Mouse (Mus musculus): ENCODE results near the gene Phka2. TPM values are rescaled to one million over a fixed set of nuclear protein-coding genes. Genes with fewer than 3 reads are reported as not detected.

The Phka2 gene
- polyA plus RNA-seq, 1 experiment from 2014 or later: 11.1 TPM

DNA sequence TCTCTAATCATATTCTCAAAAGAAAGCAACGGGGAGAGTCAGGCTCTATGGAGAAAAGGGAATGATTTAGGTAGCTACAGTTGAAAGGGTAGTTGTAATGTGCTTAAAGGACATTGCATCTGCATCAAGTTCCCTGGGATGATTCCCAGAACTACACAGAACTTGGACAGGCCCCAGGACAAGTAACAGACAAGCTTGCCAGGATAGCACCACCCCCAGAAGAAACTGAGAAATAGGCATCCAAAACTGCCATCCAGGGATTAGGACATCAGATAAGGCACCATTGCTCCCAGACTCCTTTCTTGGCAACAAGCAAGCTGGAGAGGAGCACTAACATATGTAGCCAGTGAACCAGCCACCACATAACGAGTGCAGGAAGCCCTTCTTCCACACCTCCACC, 40.8 kb downstream of the Phka2 start:
- Histone ChIP-seq H3K9me3 (no peaks in the 10 kb centered on the region), H3K27ac (no peak overlapping the region), H3K36me3 (replicated peaks) (no peaks in the 10 kb centered on the region), H3K4me2 (no peak overlapping the region), H3K9ac (no peak overlapping the region), H3K4me1 (no peaks in the 10 kb centered on the region), H3K27me3 (replicated peaks) (no peaks in the 10 kb centered on the region), H3K4me3 (no peak overlapping the region)
- 64% methylated on average over 2 of the region's 2 CpGs for WGBS
- ATAC-seq (replicated peaks): no peak

DNA sequence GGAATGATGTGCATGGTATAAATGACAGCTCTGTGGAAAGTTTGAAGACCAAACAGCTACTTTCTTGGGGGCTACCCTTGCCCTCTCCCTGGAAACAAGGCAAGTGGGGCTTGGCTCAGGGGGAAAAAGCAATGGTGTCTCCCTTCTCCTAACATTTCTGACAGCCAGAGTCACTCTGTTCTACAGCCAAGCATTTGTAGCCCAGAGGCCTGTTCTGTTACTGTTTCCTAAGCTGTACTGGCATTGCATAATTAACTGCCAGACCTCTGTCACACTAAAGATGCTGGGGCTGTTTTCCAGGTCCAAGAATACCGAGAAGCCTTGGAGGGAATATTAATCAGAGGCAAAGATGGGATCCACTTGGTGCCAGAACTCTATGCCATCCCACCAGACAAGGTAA, 46.9 kb downstream of the Phka2 start:
- Histone ChIP-seq H3K9ac (no peak overlapping the region), H3K27ac (no peak overlapping the region), H3K4me1 (no peaks in the 10 kb centered on the region), H3K27me3 (replicated peaks) (peaks cover 5% of the 10 kb centered on the region), H3K4me2 (no peak overlapping the region), H3K36me3 (replicated peaks) (no peaks in the 10 kb centered on the region), H3K4me3 (no peak overlapping the region), H3K9me3 (no peaks in the 10 kb centered on the region)
- ATAC-seq (replicated peaks): no peak
- WGBS: 77% methylated on average over 1 of the region's 1 CpGs

DNA sequence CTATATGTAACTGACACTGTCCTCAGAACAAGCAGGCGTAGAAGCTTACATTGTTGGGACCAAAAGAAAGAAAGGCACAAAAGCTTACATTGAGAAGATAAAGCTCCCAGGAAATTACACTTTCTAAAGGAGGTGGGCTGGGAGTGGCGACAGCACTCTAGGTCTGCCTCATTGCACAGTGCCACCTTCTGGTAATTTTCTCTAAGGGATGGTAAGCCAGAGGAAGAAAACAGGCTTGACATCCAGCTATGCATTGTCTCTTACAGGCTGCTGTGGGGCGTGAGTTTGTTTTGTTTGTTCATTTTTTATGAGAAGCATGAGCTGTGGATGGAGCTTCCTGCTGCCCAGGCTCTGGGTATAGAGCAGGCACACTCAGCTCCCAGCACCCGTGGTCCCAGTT, 50.1 kb downstream of the Phka2 start:
- 62% methylated on average over 4 of the region's 4 CpGs for WGBS
- Histone ChIP-seq H3K36me3 (replicated peaks) (no peaks in the 10 kb centered on the region), H3K9me3 (no peaks in the 10 kb centered on the region), H3K4me3 (no peak overlapping the region), H3K27me3 (replicated peaks) (peaks cover 5% of the 10 kb centered on the region), H3K4me2 (no peak overlapping the region), H3K9ac (no peak overlapping the region), H3K4me1 (no peaks in the 10 kb centered on the region), H3K27ac (no peak overlapping the region)
- ATAC-seq (replicated peaks): no peak

DNA sequence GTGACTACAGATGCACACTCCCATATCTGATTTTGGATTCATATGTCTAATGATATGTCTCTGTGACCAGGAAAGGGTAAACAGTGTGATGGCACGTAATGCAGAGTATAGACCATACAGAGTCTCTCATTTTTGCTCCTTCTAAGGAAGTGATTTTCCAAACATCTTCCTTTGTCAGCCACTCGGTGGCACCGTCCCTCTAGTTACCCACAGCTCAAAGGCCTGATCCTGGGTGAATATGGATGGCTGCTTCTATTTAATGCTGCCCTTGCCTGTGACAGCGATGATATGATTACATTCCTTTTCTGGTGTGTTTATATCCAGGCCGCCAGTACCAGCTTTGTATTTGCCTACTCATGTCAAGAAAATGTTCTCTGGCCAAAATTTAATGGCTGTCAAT, 81.6 kb downstream of the Phka2 start:
- Histone ChIP-seq H3K27ac (no peak overlapping the region), H3K4me1 (no peaks in the 10 kb centered on the region), H3K4me3 (no peak overlapping the region), H3K9me3 (no peaks in the 10 kb centered on the region), H3K27me3 (replicated peaks) (peaks cover 4% of the 10 kb centered on the region; the same call in 1 of the 2 replicates), H3K9ac (no peak overlapping the region), H3K36me3 (replicated peaks) (no peaks in the 10 kb centered on the region), H3K4me2 (no peak overlapping the region)
- 63% methylated on average over 5 of the region's 5 CpGs for WGBS
- ATAC-seq (replicated peaks): no peak; the same call in 1 of the 2 replicates

DNA sequence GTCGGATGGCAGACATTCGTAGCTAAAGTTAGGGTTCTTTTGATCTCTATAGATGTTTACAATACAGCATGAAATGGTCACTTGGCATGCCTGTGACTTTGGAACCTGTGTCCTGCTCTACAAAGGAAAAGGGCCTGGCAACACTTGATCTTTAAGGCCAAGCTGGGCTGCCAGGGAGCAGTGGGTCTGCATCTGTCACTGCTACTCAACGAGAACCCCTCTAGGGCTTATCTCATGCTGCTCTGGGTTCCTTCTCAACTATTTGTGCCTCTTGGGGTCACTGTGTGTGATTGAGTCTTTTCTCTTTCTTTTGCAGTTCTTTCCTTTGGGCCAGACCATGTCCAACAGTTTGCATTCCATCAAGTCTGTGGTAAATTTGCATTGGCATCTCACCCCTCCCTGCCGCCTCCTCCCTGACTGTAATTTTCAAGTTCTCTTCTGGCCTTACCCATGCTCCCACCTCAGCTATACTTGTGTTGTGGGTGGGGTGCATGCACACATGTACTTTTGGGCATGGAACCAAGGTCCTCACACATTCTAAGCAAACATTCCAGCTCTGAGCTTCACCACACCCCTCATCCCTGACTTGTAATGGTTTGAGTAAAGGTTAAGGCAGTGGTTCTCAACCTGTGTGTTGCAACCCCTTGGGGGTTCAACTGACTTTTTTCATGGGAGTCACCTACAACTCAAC, 82.3 kb downstream of the Phka2 start:
- ATAC-seq (replicated peaks): no peak
- Histone ChIP-seq H3K4me1 (no peaks in the 10 kb centered on the region), H3K9me3 (no peaks in the 10 kb centered on the region), H3K4me3 (no peak overlapping the region), H3K36me3 (replicated peaks) (no peaks in the 10 kb centered on the region), H3K4me2 (no peak overlapping the region), H3K27ac (no peak overlapping the region), H3K27me3 (replicated peaks) (0 out of 2 replicates have a peak, but pooled peaks cover 7% of the 10 kb centered on the region), H3K9ac (no peak overlapping the region)
- 88% methylated on average over 4 of the region's 4 CpGs for WGBS

DNA sequence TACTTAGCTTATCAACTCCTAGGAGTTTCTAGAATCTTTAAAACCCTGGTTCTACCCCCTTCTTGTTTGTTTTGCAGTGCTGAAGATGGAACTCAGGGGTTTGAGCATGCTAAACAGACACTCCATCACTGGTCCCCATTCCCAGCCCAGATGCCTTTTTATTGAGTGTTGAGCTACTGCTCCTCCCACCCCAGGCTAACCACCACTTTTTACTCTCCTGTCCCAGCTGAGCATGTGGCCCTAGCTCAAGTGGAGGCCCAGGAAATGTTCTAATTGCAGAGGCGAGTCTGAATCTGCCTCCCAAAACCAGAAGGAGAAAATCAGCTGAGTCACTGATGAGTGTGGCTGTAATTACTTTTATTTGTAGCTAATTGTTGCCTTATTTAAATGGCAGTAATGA, 83.1 kb downstream of the Phka2 start:
- no peak overlapping the region for H3K9ac ChIP-seq
- H3K4me3 ChIP-seq: no peak overlapping the region
- H3K4me2 ChIP-seq: no peak overlapping the region
- H3K4me1 ChIP-seq: no peaks in the 10 kb centered on the region
- 0 out of 2 replicates have a peak, but pooled peaks cover 10% of the 10 kb centered on the region for H3K27me3 ChIP-seq (replicated peaks)
- H3K9me3 ChIP-seq: no peaks in the 10 kb centered on the region
- H3K27ac ChIP-seq: no peak overlapping the region
- 72% methylated on average over 1 of the region's 1 CpGs for WGBS
- ATAC-seq (replicated peaks): no peak
- H3K36me3 ChIP-seq (replicated peaks): no peaks in the 10 kb centered on the region

DNA sequence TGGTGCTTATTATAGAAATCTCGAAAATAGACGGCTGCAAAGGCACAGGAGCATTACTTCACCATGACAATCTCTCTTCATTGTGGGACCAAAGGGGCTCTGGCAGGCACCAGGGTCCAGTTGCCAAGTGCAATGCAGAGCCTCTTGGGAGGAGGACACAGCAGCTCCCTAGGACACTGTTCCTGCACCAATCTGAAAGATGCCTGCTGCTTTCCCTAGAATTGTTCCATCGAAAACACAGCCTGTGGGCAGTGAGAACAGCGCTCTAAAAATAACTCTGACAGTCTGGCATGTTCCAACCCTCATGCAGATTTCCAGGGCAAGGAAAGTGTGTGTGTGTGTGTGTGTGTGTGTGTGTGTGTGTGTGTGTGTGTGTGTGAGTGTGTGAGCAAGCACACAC, 86.6 kb downstream of the Phka2 start:
- no peak overlapping the region for H3K9ac ChIP-seq
- H3K36me3 ChIP-seq (replicated peaks): no peaks in the 10 kb centered on the region
- no peak overlapping the region for H3K4me2 ChIP-seq
- 87% methylated on average over 4 of the region's 4 CpGs for WGBS
- H3K27me3 ChIP-seq (replicated peaks): peaks cover 10% of the 10 kb centered on the region; the same call in 1 of the 2 replicates
- no peaks in the 10 kb centered on the region for H3K4me1 ChIP-seq
- no peaks in the 10 kb centered on the region for H3K9me3 ChIP-seq
- ATAC-seq (replicated peaks): no peak
- H3K4me3 ChIP-seq: no peak overlapping the region
- H3K27ac ChIP-seq: no peak overlapping the region

DNA sequence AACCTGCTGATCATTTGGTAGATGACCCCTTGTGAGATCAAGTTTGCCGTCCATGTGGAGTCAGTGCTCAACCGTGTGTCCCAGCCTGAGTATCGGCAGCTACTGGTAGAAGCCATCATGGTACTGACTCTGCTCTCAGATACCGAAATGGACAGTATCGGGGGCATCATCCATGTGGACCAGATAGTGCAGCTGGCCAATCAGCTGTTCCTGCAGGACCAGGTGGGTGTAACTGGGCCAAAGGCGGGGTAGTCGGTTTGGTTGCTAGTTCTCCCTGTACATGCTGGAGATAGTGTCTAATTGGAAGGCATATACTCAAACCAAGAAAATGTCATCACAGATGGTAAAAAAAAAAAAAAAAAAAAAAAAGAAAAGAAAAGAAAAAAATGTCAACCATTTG, 88.2 kb downstream of the Phka2 start:
- ATAC-seq (replicated peaks): no peak
- Histone ChIP-seq H3K4me2 (no peak overlapping the region), H3K4me3 (no peak overlapping the region), H3K4me1 (no peaks in the 10 kb centered on the region), H3K36me3 (replicated peaks) (no peaks in the 10 kb centered on the region), H3K9ac (no peak overlapping the region), H3K9me3 (no peaks in the 10 kb centered on the region), H3K27ac (no peak overlapping the region), H3K27me3 (replicated peaks) (peaks cover 10% of the 10 kb centered on the region; the same call in 1 of the 2 replicates)
- 92% methylated on average over 7 of the region's 7 CpGs for WGBS

DNA sequence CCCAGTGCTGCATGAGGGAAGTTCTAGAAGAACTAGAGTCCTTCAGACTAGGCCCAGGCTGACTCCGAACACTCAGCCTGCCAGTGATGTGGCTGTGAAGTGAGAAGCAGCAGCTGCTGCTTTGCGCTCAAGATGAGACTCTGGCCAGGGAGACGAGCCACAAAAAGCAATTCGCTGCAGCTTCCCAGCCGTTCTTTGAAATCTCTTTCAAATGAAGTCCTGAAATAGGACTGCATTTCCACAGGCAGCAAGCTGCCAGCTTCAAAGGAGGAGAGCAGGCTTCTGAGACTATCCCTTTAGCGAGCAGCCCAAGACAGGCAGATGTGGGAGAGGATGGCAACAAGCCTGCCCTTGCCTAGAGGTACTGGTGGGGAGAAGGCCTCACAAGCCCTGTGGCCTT, 91.0 kb downstream of the Phka2 start:
- Histone ChIP-seq H3K4me3 (no peak overlapping the region), H3K27ac (0 out of 2 replicates have a peak overlapping the region, but pooled peaks have one; percentile 15), H3K36me3 (replicated peaks) (no peaks in the 10 kb centered on the region), H3K9ac (no peak overlapping the region), H3K9me3 (no peaks in the 10 kb centered on the region), H3K4me2 (no peak overlapping the region), H3K4me1 (no peaks in the 10 kb centered on the region), H3K27me3 (replicated peaks) (peaks cover 6% of the 10 kb centered on the region; the same call in 1 of the 2 replicates)
- 0 out of 2 replicates have a peak, but pooled peaks have one; percentile 37 for ATAC-seq (replicated peaks)
- 69% methylated on average over 6 of the region's 6 CpGs for WGBS

DNA sequence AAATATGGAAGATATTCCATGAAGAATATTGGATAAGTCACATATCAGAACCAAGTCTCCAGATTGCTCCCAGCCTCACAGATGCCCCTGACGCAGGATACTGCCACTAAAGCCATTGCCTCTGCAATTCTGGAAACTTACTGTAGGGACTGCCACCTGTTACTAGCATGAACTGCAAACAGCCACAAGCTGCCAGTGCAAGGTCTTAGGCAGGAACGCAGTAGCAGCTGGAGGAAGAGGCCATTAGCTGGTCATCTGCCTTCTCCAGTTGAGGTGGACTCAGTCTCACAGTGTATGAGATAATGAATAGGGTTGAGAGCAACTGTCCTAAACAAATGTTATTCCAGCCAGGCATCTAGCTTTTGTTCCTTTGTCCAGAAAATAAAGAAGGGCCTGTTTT, 96.1 kb downstream of the Phka2 start:
- WGBS: 84% methylated on average over 2 of the region's 2 CpGs
- peaks cover 10% of the 10 kb centered on the region; the same call in 1 of the 2 replicates for H3K4me1 ChIP-seq
- no peaks in the 10 kb centered on the region for H3K36me3 ChIP-seq (replicated peaks)
- 0 out of 2 replicates have a peak overlapping the region, but pooled peaks have one; percentile 58 for H3K27ac ChIP-seq
- no peak for ATAC-seq (replicated peaks)
- H3K9me3 ChIP-seq: no peaks in the 10 kb centered on the region
- H3K4me2 ChIP-seq: no peak overlapping the region
- 0 out of 2 replicates have a peak, but pooled peaks cover 10% of the 10 kb centered on the region for H3K27me3 ChIP-seq (replicated peaks)
- no peak overlapping the region for H3K4me3 ChIP-seq
- H3K9ac ChIP-seq: no peak overlapping the region

DNA sequence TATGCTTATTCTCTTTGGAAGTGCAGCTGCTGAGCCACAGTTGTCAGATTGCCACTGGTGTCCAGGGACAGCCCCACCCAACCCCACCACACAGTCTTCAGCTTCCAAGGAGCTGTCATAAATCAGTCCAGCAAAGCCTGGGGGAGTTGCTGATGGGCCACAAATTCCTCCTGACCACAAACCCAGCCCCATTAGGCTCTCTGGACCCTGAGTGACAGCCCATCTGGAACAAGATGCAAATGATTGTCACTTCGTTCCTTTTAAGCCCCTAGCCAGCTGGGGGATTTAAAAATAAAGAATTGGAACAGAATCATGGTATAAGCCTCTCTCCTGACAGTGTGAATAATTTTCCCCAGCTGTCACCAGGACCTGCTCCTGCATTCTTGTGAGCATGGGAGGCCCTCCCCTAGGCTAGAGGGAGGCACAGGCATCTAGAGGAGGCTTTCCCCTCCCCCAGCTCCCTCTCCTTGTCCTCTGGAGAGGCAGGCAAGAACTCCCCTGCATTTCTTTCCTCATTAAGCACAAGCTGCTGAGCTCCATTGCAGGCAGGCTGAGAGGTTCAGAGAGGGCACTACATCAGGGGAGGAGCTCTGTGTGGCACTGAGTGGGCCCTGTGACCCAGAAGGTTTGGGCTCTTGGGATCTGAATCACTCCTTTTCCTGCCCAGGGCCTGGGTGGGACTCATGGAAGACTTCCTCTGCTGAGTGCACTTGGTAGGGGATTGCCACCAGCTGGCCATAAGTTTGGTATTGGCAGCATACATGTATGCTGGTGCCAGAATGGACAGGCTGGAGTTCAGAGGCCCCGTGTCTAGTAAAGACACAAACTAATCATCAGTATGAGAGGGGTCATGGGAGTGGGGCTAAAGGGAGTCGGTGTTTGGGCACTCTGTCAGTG, 96.8 kb downstream of the Phka2 start:
- peak overlapping the region; percentile 58 for H3K27ac ChIP-seq
- WGBS: 35% methylated on average over 3 of the region's 3 CpGs
- peak; percentile 92 for ATAC-seq (replicated peaks)
- H3K4me2 ChIP-seq: no peak overlapping the region
- H3K9me3 ChIP-seq: no peaks in the 10 kb centered on the region
- H3K9ac ChIP-seq: no peak overlapping the region
- H3K36me3 ChIP-seq (replicated peaks): no peaks in the 10 kb centered on the region
- peaks cover 10% of the 10 kb centered on the region; the same call in 1 of the 2 replicates for H3K27me3 ChIP-seq (replicated peaks)
- peaks cover 10% of the 10 kb centered on the region; the same call in 1 of the 2 replicates for H3K4me1 ChIP-seq
- H3K4me3 ChIP-seq: no peak overlapping the region

DNA sequence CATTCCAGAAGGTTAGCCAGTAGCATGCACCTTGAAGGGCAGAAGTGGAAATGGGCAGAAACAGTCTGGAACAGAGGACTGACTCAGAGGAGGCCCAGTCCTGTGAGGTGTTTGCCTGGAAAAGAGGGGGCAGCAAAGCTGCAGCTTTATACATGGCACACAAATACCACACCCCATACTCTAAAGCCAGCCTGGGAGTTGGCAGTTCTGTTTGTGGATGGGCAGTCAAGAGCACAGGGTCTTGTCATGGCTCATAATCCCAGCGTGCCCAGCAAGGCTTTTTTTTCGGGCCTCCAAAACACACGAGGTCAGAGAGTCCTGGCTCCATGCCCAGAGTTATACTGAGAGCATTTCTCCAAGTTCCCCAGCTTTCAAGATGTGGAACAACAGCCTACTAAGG, 99.1 kb downstream of the Phka2 start:
- Histone ChIP-seq H3K4me3 (no peak overlapping the region), H3K9ac (no peak overlapping the region), H3K36me3 (replicated peaks) (no peaks in the 10 kb centered on the region), H3K4me1 (peaks cover 10% of the 10 kb centered on the region; the same call in 1 of the 2 replicates), H3K4me2 (no peak overlapping the region), H3K9me3 (no peaks in the 10 kb centered on the region), H3K27me3 (replicated peaks) (peaks cover 10% of the 10 kb centered on the region; the same call in 1 of the 2 replicates), H3K27ac (no peak overlapping the region)
- 39% methylated on average over 3 of the region's 3 CpGs for WGBS
- no peak for ATAC-seq (replicated peaks)
